Mouse (Mus musculus) kidney, postnatal 14 days (tissue): ENCODE measurements around the gene Bod1l.

Experiments used
- DNase-seq: peaks from one replicate; pipeline ENCODE4 v3.0.0; 2022; ENCODE audit warnings: mixed read lengths

The Bod1l gene

DNA sequence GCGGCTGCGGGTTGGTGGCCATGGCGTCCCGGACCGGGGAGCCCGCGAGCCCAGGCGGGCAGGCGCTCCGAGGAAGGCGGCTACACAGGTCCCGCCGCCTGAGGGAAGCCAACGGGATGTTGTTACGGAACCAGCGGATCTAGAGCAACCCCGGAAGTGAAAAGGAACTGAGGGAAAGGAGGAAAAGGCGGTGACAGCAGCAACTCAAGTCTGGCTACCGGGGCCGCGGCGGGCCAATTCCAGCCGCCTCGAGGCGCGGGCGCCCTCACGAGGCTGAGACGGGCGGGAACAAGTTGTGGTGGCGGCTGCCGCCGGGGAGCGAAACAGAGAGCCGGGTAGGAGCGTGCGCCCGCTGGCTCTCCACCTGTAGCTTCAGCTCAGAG, at the start of gene Bod1l:
Gene Bod1l (minus strand): TSS at position 169 of the 383 bp plus-strand sequence.
- DNase-seq = peak; percentile 98

DNA sequence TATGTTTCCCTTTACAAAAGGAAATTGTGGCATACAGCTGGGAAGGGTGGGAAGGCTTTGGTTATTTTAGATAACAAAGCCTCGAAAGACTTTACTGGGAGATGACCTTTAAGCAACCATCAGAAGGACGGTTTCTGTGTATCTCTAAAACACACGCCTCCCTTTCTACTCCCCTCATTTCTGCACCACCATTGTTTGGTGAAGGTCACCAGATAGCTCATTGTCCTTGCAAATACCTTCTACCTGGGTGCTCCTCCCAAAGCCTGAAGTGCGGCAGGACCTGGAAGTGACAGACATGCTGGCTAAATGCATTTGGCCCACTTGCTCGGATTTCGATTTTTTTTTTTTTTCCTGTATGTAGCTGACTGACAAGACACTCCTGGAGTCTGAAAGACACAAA, 49.2 kb upstream of the Bod1l start:
- no peak for DNase-seq

DNA sequence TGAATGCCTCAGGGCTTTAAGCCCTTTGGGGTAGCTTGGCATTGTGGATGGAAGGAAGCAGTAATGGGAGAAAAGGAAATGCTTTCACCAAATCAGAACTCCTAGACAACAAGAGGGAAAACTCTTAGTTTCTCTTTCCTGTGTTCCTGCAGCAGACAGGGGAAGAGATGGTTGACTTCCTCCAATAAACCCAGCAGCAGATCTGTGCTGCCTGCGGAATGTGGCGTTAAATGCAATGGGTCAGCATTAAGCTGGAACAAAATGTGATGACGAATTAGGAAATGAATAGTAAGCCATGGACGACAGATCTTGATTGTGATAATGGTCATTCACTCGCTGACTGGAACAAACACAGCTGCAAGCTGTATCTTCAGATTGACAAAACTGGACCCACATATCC, 46.8 kb upstream of the Bod1l start:
- no peak for DNase-seq

DNA sequence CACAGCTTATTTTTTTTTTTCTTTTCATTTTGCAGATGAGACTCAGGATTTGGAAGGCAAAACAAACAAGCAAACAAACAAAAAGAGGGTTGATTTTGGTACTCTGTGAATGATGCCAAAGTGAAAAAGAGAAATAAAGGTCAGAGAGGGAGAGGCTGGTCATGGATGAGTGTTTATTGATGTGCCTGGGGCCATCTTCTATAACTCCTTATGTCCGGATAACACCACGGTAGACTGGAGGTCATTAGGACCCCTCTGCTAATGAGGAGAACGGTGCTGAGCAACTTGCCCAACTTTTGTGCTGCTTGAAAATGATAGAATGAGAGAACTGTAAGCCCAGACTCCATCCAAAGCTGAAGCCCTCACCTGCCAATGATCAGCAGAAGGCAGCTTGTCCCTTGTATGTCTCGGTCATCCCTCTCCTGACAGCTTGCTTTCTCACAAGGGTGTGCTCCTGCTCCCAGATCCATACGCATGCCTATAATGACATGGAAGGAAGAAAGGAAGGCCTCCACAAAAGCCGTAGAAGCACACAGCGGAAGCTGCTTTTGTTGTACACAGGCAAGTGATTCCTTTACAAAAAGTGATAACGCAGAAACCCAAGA, 45.2 kb upstream of the Bod1l start:
- DNase-seq = no peak

DNA sequence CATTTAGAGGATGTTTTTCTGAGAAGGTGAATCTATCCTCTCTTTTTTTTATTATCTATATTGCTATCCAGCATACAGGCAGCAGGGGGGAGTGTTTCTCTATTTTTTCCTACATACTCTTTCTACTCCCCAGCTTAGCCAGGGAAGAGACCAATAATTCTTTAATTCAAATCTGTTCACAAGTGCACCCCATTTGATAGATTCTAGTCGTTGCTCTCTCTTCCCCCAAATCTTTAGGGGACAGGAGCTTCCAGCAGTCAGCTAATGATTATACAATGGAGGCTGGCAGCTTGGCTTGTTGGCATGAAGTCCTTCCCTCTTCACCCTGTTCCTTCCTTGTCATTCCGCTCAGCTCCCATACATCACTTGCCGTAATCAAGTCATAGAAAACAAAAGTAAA, 44.7 kb upstream of the Bod1l start:
- peak; percentile 7 for DNase-seq

DNA sequence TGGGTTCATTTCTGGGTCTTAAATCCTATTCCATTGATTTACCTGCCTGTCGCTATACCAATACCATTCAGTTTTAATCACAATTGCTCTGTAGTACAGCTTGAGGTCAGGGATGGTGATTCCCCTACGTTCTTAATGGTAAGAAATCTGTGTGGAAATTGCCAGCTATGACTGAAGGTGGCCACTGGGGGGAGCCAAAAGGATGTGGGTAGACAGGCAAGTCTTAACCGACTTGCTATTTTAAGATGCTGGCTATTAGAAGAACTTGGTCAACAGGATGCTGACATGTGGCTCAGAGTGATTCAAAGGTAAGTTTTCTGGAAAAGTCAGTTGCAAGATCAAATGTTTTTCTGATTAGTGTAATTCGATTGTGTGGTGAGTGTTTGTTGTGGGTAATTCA, 43.6 kb upstream of the Bod1l start:
- DNase-seq = peak; percentile 68

DNA sequence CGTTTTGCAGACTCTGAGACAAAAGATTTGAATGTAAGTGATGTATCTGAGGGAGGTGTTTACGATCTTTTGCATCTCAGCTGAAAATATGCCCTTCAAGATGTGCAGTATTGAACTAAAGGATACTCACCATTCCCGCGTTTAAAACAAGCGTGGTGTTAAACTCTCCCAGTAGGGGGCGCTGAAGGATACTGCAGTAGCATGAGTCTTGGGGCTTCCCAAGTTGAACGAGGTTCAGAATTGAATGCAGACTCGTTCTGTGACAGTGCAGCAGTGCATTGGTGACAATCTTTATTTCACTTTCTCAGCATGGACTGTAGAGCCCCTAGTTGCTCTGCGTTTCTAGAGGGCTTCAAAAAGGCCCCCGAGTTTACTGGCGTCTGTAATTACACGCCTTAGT, 40.4 kb upstream of the Bod1l start:
- DNase-seq = peak; percentile 54

DNA sequence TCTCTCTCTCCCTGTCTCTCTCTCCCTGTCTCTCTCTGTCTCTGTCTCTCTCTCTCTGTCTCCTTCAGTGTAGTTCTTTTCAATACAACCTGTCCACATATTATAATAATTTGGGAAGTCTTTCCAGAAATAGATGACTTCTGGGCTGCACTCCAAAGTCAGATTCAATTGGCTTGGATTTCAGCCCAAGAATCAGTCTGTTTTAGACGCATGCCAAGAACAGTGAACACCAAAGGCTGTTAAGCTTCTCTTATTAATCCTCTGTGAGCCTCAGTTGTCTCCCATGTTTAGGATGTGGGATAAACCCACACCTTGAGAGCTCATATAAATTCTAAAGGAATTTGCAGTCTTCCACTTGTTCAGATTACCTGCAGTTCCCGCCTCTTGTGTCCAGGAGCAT, 27.0 kb upstream of the Bod1l start:
- no peak for DNase-seq

DNA sequence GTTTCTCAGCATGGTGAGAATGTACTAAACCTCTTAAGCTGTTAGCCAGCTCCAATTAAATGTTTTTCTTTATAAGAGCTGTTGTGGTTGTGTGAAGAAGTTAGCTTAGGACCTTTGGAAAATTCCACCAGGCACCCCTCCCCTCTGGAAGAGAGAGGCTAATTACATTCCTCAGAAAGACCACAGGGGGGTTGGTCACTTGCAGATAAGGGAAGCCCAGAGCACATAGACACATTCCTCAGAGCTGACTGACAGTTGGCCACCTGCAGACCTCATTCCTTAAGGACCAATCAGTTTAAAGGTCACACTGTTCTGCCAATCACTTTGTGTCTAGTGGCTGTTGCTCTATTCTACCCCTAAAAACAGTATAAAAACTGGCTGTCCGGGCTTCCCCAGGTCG, 11.7 kb upstream of the Bod1l start:
- no peak for DNase-seq

DNA sequence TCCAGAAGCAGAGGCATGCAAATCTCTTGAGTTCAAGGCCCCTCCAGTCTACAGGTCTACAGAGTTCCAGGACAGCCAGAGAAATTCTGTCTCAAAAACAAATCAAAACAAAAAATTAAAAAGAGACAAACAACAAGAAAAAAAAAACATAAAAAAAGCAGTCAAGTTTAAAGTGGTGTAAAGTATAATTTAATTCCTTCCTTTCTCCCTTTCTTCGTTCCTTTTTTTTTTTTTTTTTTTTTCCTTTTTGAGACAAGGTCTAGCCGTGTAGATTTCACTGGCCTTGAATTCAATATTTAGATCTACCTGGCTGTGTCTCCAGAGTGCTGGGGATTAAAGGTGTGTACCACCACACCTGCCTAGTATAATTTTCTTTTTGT, 1.4 kb upstream of the Bod1l start:
- no peak for DNase-seq

DNA sequence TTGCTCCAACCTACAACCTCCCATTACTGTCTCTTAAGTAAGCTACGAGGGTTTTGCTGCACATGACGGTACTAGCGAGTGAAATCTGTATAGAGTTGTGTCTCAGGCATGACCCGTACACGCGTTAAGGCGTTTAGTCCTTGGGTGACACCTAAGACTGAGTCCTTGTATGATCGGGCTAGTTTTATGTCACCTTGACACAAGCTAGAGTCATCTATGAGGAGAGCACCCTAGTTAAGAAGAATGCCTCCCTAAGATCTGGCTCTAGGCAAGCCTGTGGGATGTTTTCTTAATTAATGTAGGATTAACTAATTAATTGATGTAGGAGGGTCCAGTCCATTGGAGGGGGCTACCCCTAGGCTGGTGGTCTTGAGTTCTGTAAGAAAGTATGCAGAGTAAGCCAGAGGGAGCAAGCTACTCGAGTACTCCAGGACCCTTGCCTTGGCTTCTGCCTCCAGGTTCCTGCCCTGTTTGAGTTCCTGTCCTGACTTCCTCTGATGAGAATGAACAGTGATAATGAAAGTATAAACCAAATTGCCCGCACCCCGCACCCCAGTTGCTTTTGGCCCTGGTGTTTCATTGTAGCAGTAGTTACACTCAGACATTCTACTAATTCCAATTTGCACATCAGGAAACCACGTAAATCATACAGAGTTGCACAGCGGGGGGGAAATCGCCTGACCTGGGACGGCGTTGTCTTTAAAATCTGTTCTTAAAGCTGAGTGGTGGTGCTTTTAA, 874 bp upstream of the Bod1l start:
- DNase-seq = peak; percentile 27

DNA sequence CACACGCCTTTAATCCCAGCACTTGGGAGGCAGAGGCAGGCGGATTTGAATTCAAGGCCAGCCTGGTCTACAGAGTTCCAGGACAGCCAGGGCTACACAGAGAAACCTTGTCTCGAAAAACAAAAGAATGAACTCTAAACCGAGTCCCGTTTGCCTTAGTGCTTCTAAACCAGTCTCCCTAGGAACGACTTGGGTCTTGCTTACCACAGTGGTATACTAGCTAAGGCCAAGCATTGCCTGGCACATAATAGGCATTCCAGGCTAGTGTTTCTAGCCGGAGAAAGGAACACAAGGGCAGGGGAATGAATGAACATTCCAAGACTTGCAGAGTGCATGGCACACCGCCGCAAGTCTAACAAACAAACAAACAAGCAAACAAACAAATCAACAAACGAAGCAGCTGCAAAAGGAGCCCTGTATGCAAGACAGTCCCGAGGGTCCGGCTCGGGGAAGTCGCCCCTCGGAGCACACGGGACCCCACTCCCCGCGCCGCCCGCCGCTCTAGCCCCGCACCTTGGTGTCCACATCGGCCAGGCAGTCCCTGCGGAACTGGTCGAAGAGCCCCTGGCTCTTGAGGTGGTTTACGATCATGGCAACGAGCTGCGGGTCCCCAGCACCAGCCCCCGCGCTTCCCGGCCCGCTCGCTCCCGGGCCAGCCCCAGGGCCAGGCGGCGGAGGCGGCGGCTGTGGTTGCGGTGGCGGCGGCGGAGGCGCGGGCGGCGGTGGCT, 532 bp downstream of the Bod1l start:
- DNase-seq = no peak

DNA sequence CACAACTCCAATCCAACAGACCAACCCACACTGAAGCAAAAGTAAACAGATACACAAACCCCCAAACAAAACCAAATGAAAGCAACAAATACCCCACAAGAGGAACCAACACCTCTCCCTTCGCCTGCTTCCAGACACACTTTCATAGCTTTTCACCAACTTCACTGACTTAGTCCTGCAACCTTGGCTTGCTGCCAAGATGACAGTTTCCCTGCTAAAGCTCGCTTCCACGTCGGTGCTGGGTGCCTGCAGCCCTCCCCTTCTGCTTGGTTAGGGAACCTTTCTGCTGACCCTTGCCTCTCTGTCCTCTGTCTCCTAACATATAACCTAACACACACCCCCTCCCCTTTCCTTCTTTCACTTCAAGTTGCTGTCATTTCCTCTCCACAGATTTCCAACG, 1.4 kb downstream of the Bod1l start:
- peak; percentile 41 for DNase-seq

DNA sequence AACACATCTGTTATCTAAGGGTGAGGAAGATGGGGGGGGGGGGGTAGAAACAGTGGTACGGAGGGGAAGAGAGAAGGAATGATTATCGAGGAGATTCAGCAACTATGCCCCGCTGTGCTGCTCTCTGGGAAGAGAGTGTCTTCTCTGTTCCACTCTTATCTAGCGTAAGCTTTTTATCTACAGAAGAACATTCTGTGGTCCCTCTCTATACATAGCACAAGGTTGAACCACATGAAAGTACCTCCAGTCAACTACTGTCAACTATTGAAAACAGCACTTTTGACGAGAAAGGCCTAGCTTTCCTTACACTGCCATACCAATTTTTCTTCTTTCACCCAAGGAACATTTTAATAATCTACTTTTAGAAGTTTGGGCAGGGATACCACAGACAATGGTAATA, 2.4 kb downstream of the Bod1l start:
- DNase-seq = no peak

DNA sequence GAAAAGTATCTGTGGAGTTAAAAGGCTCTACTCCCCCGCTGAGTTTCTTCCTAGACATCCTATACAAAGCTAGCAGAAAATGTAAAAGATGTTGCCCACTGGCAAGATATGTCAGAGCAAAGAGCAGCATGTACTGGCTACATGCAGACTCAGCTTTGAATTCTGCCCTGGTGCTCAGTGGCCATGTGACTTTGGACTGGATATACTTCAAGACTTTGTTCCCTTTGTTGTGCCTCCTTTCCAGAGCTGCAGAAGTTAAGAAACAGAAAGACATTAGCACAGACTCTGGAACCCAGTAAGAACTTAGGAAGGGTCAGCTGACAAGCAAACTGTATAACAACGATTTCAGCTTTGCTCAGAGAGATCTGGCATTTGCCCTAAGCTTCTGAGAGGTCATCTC, 14.0 kb downstream of the Bod1l start:
- peak; percentile 16 for DNase-seq

DNA sequence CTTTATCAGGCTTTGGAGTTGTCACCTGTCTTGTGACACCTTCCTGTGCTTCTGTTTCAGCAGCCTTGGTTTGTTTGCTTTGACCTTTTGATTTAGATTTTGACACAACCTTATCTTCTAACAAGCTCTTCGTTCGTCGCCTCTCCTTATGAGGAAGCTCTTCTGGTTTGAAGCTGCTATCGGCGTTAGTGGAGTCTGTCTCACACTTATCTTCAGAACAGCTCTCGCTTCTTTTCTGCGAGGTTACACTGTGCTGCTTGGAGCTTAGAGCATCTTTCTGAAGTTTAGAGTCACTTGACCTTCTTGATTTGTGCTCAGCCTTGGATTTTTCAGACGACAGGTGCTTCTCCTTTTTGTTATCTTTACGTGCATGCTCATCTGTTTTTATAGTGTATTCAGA, 23.0 kb downstream of the Bod1l start:
- no peak for DNase-seq

DNA sequence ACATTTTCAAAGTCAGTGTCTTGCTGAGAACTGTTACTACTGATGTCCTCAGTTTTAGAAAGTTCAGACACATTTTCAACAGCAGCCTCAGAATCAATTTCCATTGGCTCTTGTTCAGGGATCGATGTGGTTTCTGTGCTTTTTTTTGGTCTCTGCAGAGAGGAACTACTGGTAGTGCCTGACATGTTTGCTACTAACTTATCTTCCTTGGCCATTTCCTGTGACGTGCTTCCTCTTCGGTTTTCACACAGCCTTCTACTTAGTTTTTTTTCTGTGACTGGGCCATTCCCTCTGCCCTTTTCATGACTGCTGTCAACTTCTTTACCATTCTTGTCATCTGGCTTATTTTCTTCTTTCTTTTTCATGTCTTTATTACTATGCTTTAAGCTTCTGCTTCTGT, 23.6 kb downstream of the Bod1l start:
- DNase-seq = no peak

DNA sequence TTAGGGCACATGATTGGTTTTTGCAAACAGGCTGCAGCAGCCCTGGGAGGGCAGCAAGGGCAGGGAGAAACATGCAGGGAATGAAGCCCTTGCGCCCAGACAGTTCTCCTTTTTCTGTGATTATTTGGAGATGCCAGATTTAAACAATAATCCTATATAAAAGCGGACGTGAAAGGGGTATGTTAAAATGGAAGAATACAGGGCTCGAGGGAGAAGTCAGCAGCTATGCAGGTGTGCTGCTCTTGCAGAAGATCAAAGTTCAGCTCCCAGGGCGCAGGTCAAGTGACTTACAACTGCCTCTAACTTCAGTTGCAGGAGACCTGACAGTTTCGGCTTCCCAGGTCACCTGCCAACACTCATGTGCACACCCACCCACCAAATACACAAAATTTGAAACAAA, 31.6 kb downstream of the Bod1l start:
- no peak for DNase-seq

DNA sequence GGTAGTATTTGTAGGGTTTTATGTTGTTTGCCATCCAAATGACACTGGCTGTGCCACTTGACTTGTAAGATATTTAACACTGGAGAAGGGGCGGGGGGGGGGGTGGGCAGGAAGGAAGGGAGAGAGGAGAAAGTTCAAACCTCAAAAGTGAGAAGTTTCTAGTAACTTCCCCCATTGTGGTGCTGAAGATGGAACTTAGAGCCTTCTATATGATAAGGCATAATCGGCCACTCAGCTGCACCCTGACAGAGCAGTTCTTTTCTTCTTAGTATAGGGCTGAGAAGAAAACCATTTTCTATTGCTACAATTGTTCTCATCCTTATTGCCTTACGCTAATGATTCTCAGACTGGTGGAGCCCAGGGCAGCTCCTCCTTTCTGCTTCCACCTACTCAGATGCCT, 32.8 kb downstream of the Bod1l start:
- no peak for DNase-seq

DNA sequence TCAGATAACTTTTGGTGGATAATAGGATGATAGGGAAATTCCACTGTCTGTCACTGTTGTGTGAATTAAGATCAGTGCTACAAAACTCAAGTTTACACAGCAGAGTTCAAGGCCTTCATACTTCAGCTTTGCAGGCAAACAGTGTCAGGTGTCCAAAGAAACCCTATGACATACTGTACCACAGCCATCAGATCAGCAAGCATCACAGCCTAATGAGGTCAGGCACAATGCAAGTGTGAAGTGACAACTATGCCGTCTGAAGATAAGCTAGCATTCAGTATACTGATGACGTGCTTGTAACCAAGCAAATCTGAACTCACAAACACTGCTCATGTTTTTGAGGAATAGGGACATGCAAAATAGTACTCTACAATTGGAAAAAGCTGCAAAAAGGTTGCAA, 36.7 kb downstream of the Bod1l start:
- DNase-seq = no peak

DNA sequence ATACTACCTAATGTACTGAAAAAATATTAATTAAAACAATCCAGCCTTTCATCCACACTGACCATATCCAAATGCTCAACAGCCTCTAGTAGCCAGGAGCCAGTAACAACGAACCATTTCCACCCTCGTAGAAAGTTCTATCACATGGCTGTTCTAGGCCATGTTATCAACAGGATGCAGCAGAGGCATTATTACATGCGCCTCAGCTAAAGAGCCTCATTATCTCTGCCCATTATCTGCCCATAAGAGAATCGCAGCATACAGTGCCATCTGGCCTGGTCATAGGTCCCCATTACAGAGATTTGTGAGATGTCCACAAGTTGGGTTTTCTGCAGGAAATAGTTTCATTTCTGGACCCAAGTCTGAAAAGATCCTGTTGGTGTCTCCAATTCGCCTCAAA, 37.9 kb downstream of the Bod1l start:
- DNase-seq = no peak

DNA sequence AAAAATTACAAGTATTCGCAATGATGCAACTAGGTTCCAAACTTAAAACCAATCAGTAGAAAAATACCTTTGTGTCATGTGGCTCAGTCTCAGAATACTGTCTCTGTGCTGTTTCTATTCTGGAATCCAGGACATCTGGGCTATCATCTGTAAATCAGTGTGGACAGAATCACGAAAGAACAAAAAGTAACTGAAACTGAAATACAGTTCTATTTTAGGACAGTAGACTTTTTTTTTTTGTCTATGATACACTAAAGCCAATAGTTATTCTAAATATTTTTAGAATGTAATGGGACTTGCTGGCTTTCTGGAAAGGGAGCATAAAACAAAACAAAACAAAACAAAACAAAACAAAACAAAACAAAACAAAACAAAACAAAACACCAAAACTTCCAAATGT, 39.0 kb downstream of the Bod1l start:
- DNase-seq = no peak

DNA sequence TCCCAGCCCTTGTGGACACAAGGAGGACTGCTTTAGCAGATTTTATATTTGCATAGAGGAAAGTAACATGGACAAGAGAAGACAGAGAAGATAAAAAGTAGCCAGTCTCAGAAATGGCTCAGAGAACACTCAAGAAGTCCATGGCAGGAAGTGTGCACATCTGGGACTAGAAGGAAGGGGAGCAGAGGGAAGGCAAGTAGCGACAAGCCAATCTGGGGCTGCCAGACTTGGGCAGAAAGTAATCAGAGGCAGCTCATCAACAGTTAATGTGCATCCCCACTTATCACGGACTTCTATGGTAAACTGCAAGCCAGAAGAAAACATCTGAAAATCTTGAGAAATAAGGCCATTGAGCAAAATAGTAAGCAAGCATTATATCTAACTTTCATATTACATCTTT, 39.5 kb downstream of the Bod1l start:
- no peak for DNase-seq

DNA sequence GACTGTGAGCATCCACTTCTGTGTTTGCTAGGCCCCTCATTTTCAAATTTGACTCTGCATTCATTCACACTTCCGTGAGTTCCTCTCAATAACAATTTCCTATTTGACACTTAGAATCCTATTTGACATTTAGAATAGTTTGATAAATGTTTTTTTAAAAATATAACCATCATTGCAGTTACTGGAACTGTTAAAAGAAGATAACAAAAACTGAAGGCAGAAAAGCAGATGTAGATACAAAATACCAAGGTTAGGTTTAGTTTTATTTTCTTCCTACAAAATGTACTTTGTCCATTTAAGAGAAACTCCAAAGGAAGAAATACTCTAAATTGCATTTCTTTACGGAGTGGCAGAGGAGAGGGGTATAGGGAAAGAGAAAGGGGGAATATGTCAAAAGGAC, 42.5 kb downstream of the Bod1l start:
- no peak for DNase-seq

DNA sequence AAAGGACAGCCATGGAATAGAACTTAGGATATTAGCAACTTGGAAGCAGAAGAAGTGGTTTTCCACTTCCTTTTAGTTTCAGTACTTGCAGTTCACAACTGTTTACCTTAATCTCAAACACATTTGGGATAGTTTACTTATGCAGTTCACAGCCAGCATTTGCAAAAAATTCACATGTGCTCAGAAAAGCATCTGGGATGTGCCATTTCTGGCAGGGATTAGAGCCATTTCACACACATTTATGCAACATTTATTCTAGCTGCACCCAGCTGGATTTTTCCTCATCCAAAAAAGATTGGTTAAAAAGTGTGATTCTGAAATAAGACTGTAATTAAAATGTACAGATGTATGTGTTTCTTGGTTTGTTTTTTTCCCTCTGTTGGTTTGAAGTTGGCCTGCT, 49.7 kb downstream of the Bod1l start:
- no peak for DNase-seq
